Mouse (Mus musculus) liver, embryonic 14 days (tissue): ENCODE measurements around the gene Ddx60. TPM values are rescaled to one million over a fixed set of nuclear protein-coding genes. Genes with fewer than 3 reads are reported as not detected.

Source experiments
- polyA plus RNA-seq: library from polyadenylated mRNA; depleted of rRNA; stranded (reverse); fragments of >200 nt; gene quantifications from 2 replicates; pipeline ENCODE4 v1.2.3, GENCODE M21; 2012; rRNA removed

The Ddx60 gene
- 0.27 and 0.39 TPM in 2 replicates for polyA plus RNA-seq

GRCm38 (mm10) chr8:61927777-61928494 is at the start of gene Ddx60:
TSS of gene Ddx60 (plus strand) at chr8:61928087.

GRCm38 (mm10) chr8:61902521-61902920 is 25.4 kb upstream of the Ddx60 start, which contains the start of gene Palld:
TSS of gene Palld (minus strand) at chr8:61902690.

Other genes with a start within 250 kb of the Ddx60 start
- gene Palld, start 25.4 kb upstream of the Ddx60 start, polyA plus RNA-seq: 1.7 and 2.1 TPM in 2 replicates
- gene Anxa10, start 195.1 kb downstream of the Ddx60 start, polyA plus RNA-seq: not detected in 2 replicates